Mouse (Mus musculus) myocyte (in vitro differentiated cells): ENCODE measurements around the gene Fbxo45.

Experiments used
- E2F4 ChIP-seq: IDR thresholded peaks from one replicate; pipeline ENCODE4 v1.6.1; 2011; ENCODE audit warnings: mild to moderate bottlenecking, control low read depth, moderate library complexity; ENCODE audit not compliant: insufficient read depth
- POLR2A ChIP-seq: IDR thresholded peaks from one replicate; pipeline ENCODE4 v1.6.1; 2011; ENCODE audit warnings: low read depth, mild to moderate bottlenecking, control low read depth, moderate library complexity; ENCODE audit not compliant: insufficient read length
- TCF12 ChIP-seq: IDR thresholded peaks from one replicate; pipeline ENCODE4 v1.6.1; 2011; ENCODE audit warnings: mild to moderate bottlenecking, control low read depth; ENCODE audit not compliant: poor library complexity, insufficient read depth, severe bottlenecking
- USF1 ChIP-seq: IDR thresholded peaks from one replicate; pipeline ENCODE4 v1.6.1; 2011; ENCODE audit warnings: low read depth, mild to moderate bottlenecking, control low read depth, moderate library complexity

- TF ChIP-seq POLR2A (no peak), TCF12 (no peak), USF1 (no peak), E2F4 (no peak)
Measured at GRCm38 (mm10) chr16:32278396-32278795, 31.4 kb upstream of the Fbxo45 start.
